In genomic region chr1:138619114-138619971, GRCm38 (mm10) we compare ENCODE assay signal across 1 mouse cellular context.
TF ChIP-seq lines count a peak whose summit lies in the region.

No protein-coding gene starts in this region.

TF ChIP-seq in CH12.LX, 34 proteins besides CTCF, POLR2A, EP300 and RAD21 (continued from another document):
- TF ChIP-seq ZMIZ1 (IDR thresholded peaks at IDR 0.05; ENCODE audit: low read depth, low read length) (peak; percentile 70), MEF2A (IDR thresholded peaks at IDR 0.05; ENCODE audit: borderline replicate concordance, low read depth, low read length) (0 out of 2 replicates have a peak, but pooled peaks have one; percentile 10), USF1 (IDR thresholded peaks at IDR 0.05; ENCODE audit: low read depth, low read length) (no peak), UBTF (IDR thresholded peaks at IDR 0.05; ENCODE audit: low read depth, low read length) (peak; percentile 90), E2F4 (IDR thresholded peaks at IDR 0.05; ENCODE audit: insufficient replicate concordance, low read depth, low read length) (no peak), ETS1 (conservative IDR thresholded peaks at IDR 0.05; ENCODE audit: low read depth, low read length) (no peak), ELF1 (IDR thresholded peaks at IDR 0.05; ENCODE audit: low read depth, low read length) (peak; percentile 32), ZC3H11A (IDR thresholded peaks at IDR 0.05; ENCODE audit: low read depth, low read length) (no peak), SMC3 (IDR thresholded peaks at IDR 0.05; ENCODE audit: low read depth, low read length) (no peak), TBP (conservative IDR thresholded peaks at IDR 0.05; ENCODE audit: low read depth, low read length) (peak; percentile 93), NELFE (IDR thresholded peaks at IDR 0.05; ENCODE audit: low read depth, low read length) (peak; percentile 84; the same call in 1 of the 2 replicates), JUN (IDR thresholded peaks at IDR 0.05; ENCODE audit: insufficient read depth, low read depth, low read length) (no peak), MAZ (IDR thresholded peaks at IDR 0.05; ENCODE audit: low read depth, low read length) (peak; percentile 78), IRF4 (IDR thresholded peaks at IDR 0.05; ENCODE audit: low read depth, low read length) (no peak)
